Mouse (Mus musculus) liver, postnatal 0 days (tissue): Measurements from ENCODE around the gene H2-M10.3. TPM values are rescaled to one million over a fixed set of nuclear protein-coding genes. Genes with fewer than 3 reads are reported as not detected.
"Not testable (repeated sequence)": the region's sequence is repeated elsewhere in the genome, so short reads cannot be mapped to it uniquely, and the experiment has no call there.

Experiments used
- ATAC-seq: fragments of 200-750 bp; cut with Nextera tagmentation; 2 replicates; pipeline ENCODE4 v1.8.0; 2017; ENCODE audit warnings: mild to moderate bottlenecking, moderate library complexity
- DNase-seq: peaks from one replicate; pipeline ENCODE4 v3.0.0-alpha.2; 2016
- H3K27ac ChIP-seq: fragments of 300-500 bp; sonication (generic); 2 replicates; pipeline ENCODE4 v1.5.1; 2014; ENCODE audit warnings: antibody characterized with exemption, moderate library complexity, mild to moderate bottlenecking, low read depth
- H3K27me3 ChIP-seq: fragments of 300-500 bp; sonication (generic); 2 replicates; pipeline ENCODE4 v1.6.1; 2014; ENCODE audit warnings: low read length, control low read depth, mixed read lengths; ENCODE audit not compliant: insufficient read depth
- H3K36me3 ChIP-seq: fragments of 300-500 bp; sonication (generic); replicated peaks from 2 replicates; pipeline ENCODE4 v1.6.1; 2014; ENCODE audit warnings: mild to moderate bottlenecking, control low read depth, low read length, moderate library complexity, mixed read lengths; ENCODE audit not compliant: insufficient read depth
- H3K4me1 ChIP-seq: fragments of 300-500 bp; sonication (generic); 2 replicates; pipeline ENCODE4 v1.6.1; 2014; ENCODE audit warnings: antibody characterized with exemption, mild to moderate bottlenecking, control low read depth; ENCODE audit not compliant: insufficient read depth
- H3K4me2 ChIP-seq: fragments of 300-500 bp; sonication (generic); 2 replicates; pipeline ENCODE4 v1.6.1; 2014; ENCODE audit warnings: low read depth, mild to moderate bottlenecking, low read length, moderate library complexity, mixed read lengths
- H3K4me3 ChIP-seq: fragments of 300-500 bp; sonication (generic); 2 replicates; pipeline ENCODE4 v1.5.1; 2014; ENCODE audit warnings: low read depth, low read length
- H3K9ac ChIP-seq: fragments of 300-500 bp; sonication (generic); replicated peaks from 2 replicates; pipeline ENCODE4 v1.6.1; 2014; ENCODE audit warnings: mild to moderate bottlenecking, moderate library complexity
- H3K9me3 ChIP-seq: fragments of 300-500 bp; sonication (generic); 2 replicates; pipeline ENCODE4 v1.6.1; 2016; ENCODE audit warnings: mild to moderate bottlenecking, control low read depth, low read length, mixed read lengths
- CTCF ChIP-seq: sonication (generic); IDR thresholded peaks from 2 replicates; pipeline ENCODE4 v1.5.1; 2016; ENCODE audit warnings: antibody characterized with exemption, low read depth
- EP300 ChIP-seq: IDR thresholded peaks from 2 replicates; pipeline ENCODE4 v1.6.1; 2016; ENCODE audit warnings: antibody characterized with exemption, low read depth, mild to moderate bottlenecking
- WGBS: fragments of 180-500 bp; shearing (Covaris S2); extraction: QIAGEN DNeasy Blood & Tissue Kit; methylation state at CpG from one replicate; pipeline ENCODE4 v1.1.7; 2014; ENCODE audit not compliant: insufficient replicate concordance; 5-methylcytosine and 5-hydroxymethylcytosine counted together
- polyA plus RNA-seq: library from polyadenylated mRNA; unstranded; fragments of >200 nt; fragmentation: Nextera tagmentation; extraction: Ambion mirVana; gene quantifications from 2 replicates; pipeline ENCODE4 v1.2.1, GENCODE M21; 2015

H2-M10.3 gene
- polyA plus RNA-seq, 1 experiment from 2014 or later: not detected

DNA sequence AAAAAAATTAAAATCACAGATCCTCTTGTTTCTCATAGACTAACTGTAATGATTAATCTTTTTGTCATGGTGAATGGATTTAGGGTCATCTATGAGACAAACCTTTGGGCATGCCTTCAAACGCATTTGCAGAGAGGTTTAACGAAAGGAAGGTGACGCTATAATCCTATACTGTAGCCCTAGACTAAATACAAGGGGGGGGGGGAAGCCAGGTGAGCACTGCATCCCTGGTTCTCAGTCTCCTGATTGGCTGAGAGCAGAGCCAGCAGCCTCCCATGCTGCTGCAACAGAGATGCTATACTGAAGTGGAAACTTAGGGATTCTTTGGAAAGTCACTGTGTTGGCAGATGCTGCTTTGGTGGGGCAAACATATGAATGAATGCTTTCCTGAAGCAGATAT, 12.5 kb downstream of the H2-M10.3 start:
- Histone ChIP-seq H3K27ac (no peak overlapping the region), H3K4me1 (no peaks in the 10 kb centered on the region), H3K36me3 (no peaks in the 10 kb centered on the region), H3K9me3 (no peaks in the 10 kb centered on the region), H3K4me2 (no peak overlapping the region), H3K27me3 (no peaks in the 10 kb centered on the region), H3K4me3 (no peak overlapping the region), H3K9ac (no peak overlapping the region)
- WGBS: 19% methylated on average over 3 of the region's 3 CpGs
- ATAC-seq (no peak), DNase-seq (no peak)
- no peak for TF ChIP-seq CTCF
- TF ChIP-seq EP300: no peak

DNA sequence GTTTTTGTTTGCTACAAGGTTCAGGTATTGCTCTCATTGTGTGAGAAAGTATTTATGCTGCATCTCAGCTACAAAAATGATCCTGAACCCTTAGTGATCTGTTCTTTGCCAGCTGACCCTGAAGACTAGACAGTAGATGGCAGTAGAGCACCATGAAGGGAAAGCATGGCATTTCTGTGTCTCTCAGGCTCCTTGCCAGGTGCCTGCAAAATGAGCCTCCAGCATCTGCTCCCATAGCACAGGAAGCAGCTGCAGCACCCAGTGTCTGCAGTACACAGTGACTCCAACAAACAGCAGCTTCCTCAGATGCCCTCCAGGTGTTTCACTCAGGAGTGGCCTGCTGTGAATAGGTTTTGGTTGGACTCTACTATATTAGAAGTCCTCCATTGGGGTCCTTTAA, 12.9 kb downstream of the H2-M10.3 start:
- H3K4me1 ChIP-seq, H3K4me3 ChIP-seq, H3K27me3 ChIP-seq, H3K4me2 ChIP-seq, H3K9me3 ChIP-seq, H3K27ac ChIP-seq, ATAC-seq, H3K9ac ChIP-seq, H3K36me3 ChIP-seq: not testable (repeated sequence)
- peak; percentile 24 for DNase-seq
- peak; percentile 79 for TF ChIP-seq CTCF

DNA sequence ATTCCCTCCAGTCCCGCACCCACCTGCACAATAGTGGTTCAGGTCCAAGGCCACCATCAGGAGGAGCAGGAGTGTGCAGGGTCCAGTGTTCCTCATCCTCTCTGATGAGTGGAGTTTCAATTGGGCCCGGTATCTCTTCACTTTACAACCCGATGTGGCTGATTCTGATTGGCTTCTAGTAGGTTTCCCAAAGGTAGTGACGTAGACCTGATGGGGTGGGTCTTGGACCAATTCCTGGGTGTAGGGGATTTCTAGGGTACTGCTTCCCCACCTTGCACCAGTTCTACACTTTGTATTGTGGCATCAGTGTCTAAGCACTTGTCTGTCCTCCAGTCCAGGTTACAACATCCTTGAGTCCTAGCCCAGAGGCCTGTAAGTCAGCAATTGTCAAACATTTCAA, 42.2 kb downstream of the H2-M10.3 start, which contains the start of gene H2-M10.1:
TSS of gene H2-M10.1 (minus strand) at position 101 of the 400 bp plus-strand sequence.
- H3K36me3 ChIP-seq: no peaks in the 10 kb centered on the region
- H3K9ac ChIP-seq: no peak within 1 kb of the TSS
- DNase-seq: no peak
- H3K27ac ChIP-seq: no peak within 1 kb of the TSS
- H3K9me3 ChIP-seq: no peaks in the 10 kb centered on the region
- WGBS: 67% methylated on average over 4 of the region's 4 CpGs
- H3K4me3 ChIP-seq: no peak within 1 kb of the TSS
- no peak within 1 kb of the TSS for H3K4me2 ChIP-seq
- no peak for TF ChIP-seq EP300
- TF ChIP-seq CTCF: no peak
- no peaks in the 10 kb centered on the region for H3K4me1 ChIP-seq
- no peaks in the 10 kb centered on the region for H3K27me3 ChIP-seq
- no peak for ATAC-seq

DNA sequence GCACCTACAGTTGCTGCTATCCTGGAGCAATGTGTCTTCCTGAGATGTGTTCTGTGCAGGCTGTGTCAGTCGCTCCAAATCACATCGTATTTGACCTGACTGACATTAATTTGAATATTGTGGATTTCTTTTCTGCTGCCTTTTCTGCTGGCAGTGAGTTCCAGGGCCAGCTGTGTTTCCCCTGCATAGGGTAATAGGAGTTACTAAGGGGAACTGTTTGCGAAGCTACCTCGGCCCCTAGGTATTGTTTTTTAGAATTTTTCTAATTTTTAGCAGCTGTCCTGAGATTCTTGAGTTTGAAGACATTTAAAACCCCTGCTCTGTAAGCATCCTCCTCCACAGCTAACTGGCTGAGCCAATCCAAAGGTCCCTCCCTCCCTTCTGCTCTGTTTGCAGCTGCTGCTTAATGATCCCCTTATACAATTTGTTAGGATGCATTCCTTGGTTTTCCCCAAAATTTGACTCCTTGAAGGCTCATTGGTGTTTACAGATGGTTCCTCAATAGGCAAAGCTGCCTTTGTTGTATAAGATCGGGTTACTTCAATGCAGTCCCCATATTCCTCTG, 52.4 kb downstream of the H2-M10.3 start:
- no peaks in the 10 kb centered on the region for H3K36me3 ChIP-seq
- no peak for TF ChIP-seq EP300
- no peak for TF ChIP-seq CTCF
- H3K9ac ChIP-seq: no peak overlapping the region
- ATAC-seq (no peak), DNase-seq (no peak)
- no peaks in the 10 kb centered on the region for H3K9me3 ChIP-seq
- WGBS: 43% methylated on average over 5 of the region's 5 CpGs
- H3K4me1 ChIP-seq: no peaks in the 10 kb centered on the region
- 0 out of 2 replicates have a peak, but pooled peaks cover 6% of the 10 kb centered on the region for H3K27me3 ChIP-seq
- H3K27ac ChIP-seq: no peak overlapping the region
- peak overlapping the region; percentile 51; the same call in 1 of the 2 replicates for H3K4me3 ChIP-seq
- H3K4me2 ChIP-seq: peak overlapping the region; percentile 90

DNA sequence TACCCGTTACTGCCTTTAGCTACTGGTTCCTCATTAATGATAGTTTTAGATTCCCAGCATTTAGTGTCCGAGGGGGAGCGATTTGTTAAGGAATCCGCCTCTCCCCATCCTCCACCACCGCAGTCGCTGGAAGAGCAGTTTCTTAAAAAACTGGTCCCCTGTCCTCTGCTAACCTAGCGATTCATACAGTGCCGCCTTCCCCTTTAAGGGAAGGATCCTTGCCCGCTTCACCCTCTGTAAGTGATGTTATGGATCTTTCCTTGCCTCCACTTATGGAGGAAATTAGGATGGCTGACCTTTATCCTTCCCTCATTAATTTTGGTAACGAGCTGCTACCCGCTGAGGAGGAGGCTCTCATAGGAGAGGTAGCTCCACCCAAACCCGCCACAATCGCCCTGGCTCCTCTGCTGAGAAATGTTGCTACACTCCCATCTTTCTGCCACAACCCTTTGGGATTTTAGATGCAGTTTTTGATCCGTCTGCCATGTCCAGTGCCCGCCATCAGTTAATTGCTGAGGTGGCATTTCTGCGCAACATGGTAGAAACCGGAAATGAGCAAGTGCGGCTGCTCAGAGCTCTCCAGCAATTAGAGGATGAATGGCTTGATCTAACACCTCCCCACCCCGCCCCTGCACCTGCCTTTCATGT, 53.1 kb downstream of the H2-M10.3 start:
- no peak for ATAC-seq
- DNase-seq: peak; percentile 18
- no peaks in the 10 kb centered on the region for H3K9me3 ChIP-seq
- peak overlapping the region; percentile 51 for H3K4me3 ChIP-seq
- H3K4me1 ChIP-seq: no peaks in the 10 kb centered on the region
- peak overlapping the region; percentile 90 for H3K4me2 ChIP-seq
- H3K27me3 ChIP-seq: 0 out of 2 replicates have a peak, but pooled peaks cover 6% of the 10 kb centered on the region
- 0% methylated on average over 19 of the region's 19 CpGs for WGBS
- no peak overlapping the region for H3K27ac ChIP-seq
- no peak for TF ChIP-seq EP300
- TF ChIP-seq CTCF: no peak
- H3K9ac ChIP-seq: peak overlapping the region; percentile 38; the same call in 1 of the 2 replicates
- no peaks in the 10 kb centered on the region for H3K36me3 ChIP-seq

Other genes starting within 250 kb of the H2-M10.3 start
- gene Gm19684, start 246.7 kb downstream of the H2-M10.3 start, polyA plus RNA-seq: not detected in 2 replicates
- not detected in 2 replicates for gene Gm7030, start 239.0 kb downstream of the H2-M10.3 start, polyA plus RNA-seq
- not detected in 2 replicates for gene Gm8909, start 199.9 kb downstream of the H2-M10.3 start, polyA plus RNA-seq
- gene H2-T3, start 178.1 kb downstream of the H2-M10.3 start, polyA plus RNA-seq: not detected in 2 replicates
- 53.2 and 55.1 TPM in 2 replicates for gene Rpp21, start 110.3 kb downstream of the H2-M10.3 start, polyA plus RNA-seq
- 2.7 and 3.6 TPM in 2 replicates for gene Trim39, start 96.2 kb downstream of the H2-M10.3 start, polyA plus RNA-seq
- not detected in 2 replicates for gene H2-M10.2, start 81.9 kb downstream of the H2-M10.3 start, polyA plus RNA-seq
- gene H2-M10.1, start 42.3 kb downstream of the H2-M10.3 start, polyA plus RNA-seq: not detected in 2 replicates
- gene H2-M10.4, start 93.9 kb upstream of the H2-M10.3 start, polyA plus RNA-seq: not detected in 2 replicates
- gene H2-M11, start 178.7 kb upstream of the H2-M10.3 start, polyA plus RNA-seq: not detected in 2 replicates